Mouse (Mus musculus) heart, postnatal 0 days (tissue): ENCODE data around the gene Gabbr2. TPM values are rescaled to one million over a fixed set of nuclear protein-coding genes. Genes with fewer than 3 reads are reported as not detected.

Experiments
- ATAC-seq: fragments of 200-750 bp; cut with Nextera tagmentation; 2 replicates; pipeline ENCODE4 v1.8.0; 2017; ENCODE audit warnings: low read depth, moderate number of reproducible peaks, moderate library complexity; ENCODE audit not compliant: insufficient read depth
- DNase-seq: peaks from one replicate; pipeline ENCODE4 v3.0.0-alpha.2; 2016; ENCODE audit warnings: low spot score
- H3K27ac ChIP-seq: fragments of 300-500 bp; sonication (generic); 2 replicates; pipeline ENCODE4 v1.5.1; 2014; ENCODE audit warnings: low read depth, mild to moderate bottlenecking
- H3K27me3 ChIP-seq: fragments of 300-500 bp; sonication (generic); 2 replicates; pipeline ENCODE4 v1.6.1; 2014; ENCODE audit warnings: low read length, mixed read lengths; ENCODE audit not compliant: control insufficient read depth, insufficient read depth
- H3K36me3 ChIP-seq: fragments of 300-500 bp; sonication (generic); replicated peaks from 2 replicates; pipeline ENCODE4 v1.6.1; 2014; ENCODE audit warnings: low read length, mixed read lengths; ENCODE audit not compliant: control insufficient read depth, insufficient read depth
- H3K4me1 ChIP-seq: fragments of 300-500 bp; sonication (generic); 2 replicates; pipeline ENCODE4 v1.6.1; 2014; ENCODE audit warnings: antibody characterized with exemption; ENCODE audit not compliant: control insufficient read depth, insufficient read depth
- H3K4me2 ChIP-seq: fragments of 300-500 bp; sonication (generic); 2 replicates; pipeline ENCODE4 v1.6.1; 2014; ENCODE audit warnings: low read depth, mild to moderate bottlenecking, low read length, moderate library complexity
- H3K4me3 ChIP-seq: fragments of 300-500 bp; sonication (generic); 2 replicates; pipeline ENCODE4 v1.5.1; 2014; ENCODE audit warnings: low read depth, low read length
- H3K9ac ChIP-seq: fragments of 300-500 bp; sonication (generic); replicated peaks from 2 replicates; pipeline ENCODE4 v1.6.1; 2014; ENCODE audit warnings: low read depth, low read length, mixed read lengths
- H3K9me3 ChIP-seq: fragments of 300-500 bp; sonication (generic); replicated peaks from 2 replicates; pipeline ENCODE4 v1.6.1; 2016; ENCODE audit warnings: low read length; ENCODE audit not compliant: control insufficient read depth
- CTCF ChIP-seq: IDR thresholded peaks from 2 replicates; pipeline ENCODE4 v1.5.1; 2016; ENCODE audit warnings: antibody characterized with exemption, control low read depth, low read depth
- EP300 ChIP-seq: IDR thresholded peaks from 2 replicates; pipeline ENCODE4 v1.6.1; 2016; ENCODE audit warnings: antibody characterized with exemption, low read depth
- WGBS: fragments of 180-500 bp; shearing (Covaris S2); extraction: QIAGEN DNeasy Blood & Tissue Kit; methylation state at CpG from one replicate; pipeline ENCODE4 v1.1.7; 2014; 5-methylcytosine and 5-hydroxymethylcytosine counted together
- polyA plus RNA-seq: library from polyadenylated mRNA; unstranded; fragments of >200 nt; fragmentation: Nextera tagmentation; extraction: Ambion mirVana; gene quantifications from 2 replicates; pipeline ENCODE4 v1.2.1, GENCODE M21; 2015
- total RNA-seq: library from RNA; depleted of rRNA; stranded (reverse); fragments of >200 nt; gene quantifications from 2 replicates; pipeline ENCODE4 v1.2.3, GENCODE M21; 2014; ENCODE audit warnings: low replicate concordance

The Gabbr2 gene
- total and polyA plus RNA-seq, 2 experiments from 2014 or later, result 0.07 TPM; not detected in 1

DNA sequence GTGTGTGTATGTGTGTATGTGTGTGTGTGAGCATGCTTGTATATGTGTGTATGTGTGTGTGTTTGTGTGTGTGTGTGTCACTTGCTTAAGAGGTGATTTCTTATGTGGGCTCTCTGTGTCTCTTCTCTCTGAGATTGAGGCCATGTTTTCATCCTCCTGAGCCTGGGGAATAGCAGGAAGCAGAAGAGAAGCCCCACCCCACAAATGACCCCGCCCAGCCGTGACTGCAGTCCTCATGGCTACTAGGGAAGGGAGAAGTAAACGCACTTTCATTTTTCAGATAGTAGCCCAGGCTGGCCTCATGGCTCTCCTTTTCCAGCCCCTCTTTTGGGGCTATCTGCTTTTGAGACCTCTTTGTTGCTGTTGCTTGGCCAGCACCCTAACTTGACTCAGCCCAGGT, 315.0 kb downstream of the Gabbr2 start:
- no peak overlapping the region for H3K9ac ChIP-seq
- DNase-seq (no peak), ATAC-seq (no peak)
- H3K4me1 ChIP-seq, result no peaks in the 10 kb centered on the region
- TF ChIP-seq EP300, result no peak
- no peak for TF ChIP-seq CTCF
- no peaks in the 10 kb centered on the region for H3K27me3 ChIP-seq
- WGBS, result 58% methylated on average over 3 of the region's 3 CpGs
- H3K27ac ChIP-seq, result no peak overlapping the region
- H3K9me3 ChIP-seq, result no peaks in the 10 kb centered on the region
- no peaks in the 10 kb centered on the region for H3K36me3 ChIP-seq
- no peak overlapping the region for H3K4me3 ChIP-seq
- no peak overlapping the region for H3K4me2 ChIP-seq

DNA sequence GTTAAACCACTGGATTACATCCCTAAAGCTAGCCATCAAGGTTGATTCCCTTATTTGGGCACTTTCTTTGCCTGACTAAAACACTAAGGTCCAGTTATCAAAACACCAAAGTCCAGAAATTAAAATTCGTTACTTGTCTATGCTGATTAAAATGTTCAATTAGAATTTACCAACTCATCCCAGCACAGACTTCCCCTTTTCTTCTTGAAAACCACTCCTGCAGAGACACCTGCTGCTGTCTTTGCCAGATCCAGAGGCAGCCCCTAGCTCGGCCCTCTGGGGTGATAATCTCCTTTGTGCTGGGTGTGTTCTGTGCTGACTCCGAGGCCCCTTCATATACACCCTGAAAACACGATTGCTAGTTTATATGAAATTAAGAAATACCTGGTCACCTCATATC, 315.7 kb downstream of the Gabbr2 start:
- Histone ChIP-seq H3K4me2 (no peak overlapping the region), H3K9me3 (no peaks in the 10 kb centered on the region), H3K4me3 (no peak overlapping the region), H3K27me3 (no peaks in the 10 kb centered on the region), H3K9ac (no peak overlapping the region), H3K27ac (no peak overlapping the region), H3K4me1 (no peaks in the 10 kb centered on the region), H3K36me3 (no peaks in the 10 kb centered on the region)
- WGBS, result 39% methylated on average over 4 of the region's 4 CpGs
- TF ChIP-seq EP300, result no peak
- DNase-seq (no peak), ATAC-seq (no peak)

GRCm38 (mm10) chr4:46675272-46675785, 316.3 kb downstream of the Gabbr2 start:
- ATAC-seq, result no peak
- Histone ChIP-seq H3K4me1 (no peaks in the 10 kb centered on the region), H3K9ac (no peak overlapping the region), H3K9me3 (no peaks in the 10 kb centered on the region), H3K27ac (no peak overlapping the region), H3K27me3 (no peaks in the 10 kb centered on the region), H3K36me3 (no peaks in the 10 kb centered on the region), H3K4me2 (no peak overlapping the region), H3K4me3 (no peak overlapping the region)
- no peak for DNase-seq
- 73% methylated on average over 11 of the region's 11 CpGs for WGBS
- TF ChIP-seq CTCF (no peak), EP300 (no peak)

- Histone ChIP-seq H3K4me2 (no peak overlapping the region), H3K27me3 (no peaks in the 10 kb centered on the region), H3K9me3 (no peaks in the 10 kb centered on the region), H3K27ac (peak overlapping the region; percentile 18), H3K36me3 (no peaks in the 10 kb centered on the region), H3K4me3 (no peak overlapping the region), H3K9ac (no peak overlapping the region), H3K4me1 (peaks cover 19% of the 10 kb centered on the region)
- DNase-seq (peak; percentile 21), ATAC-seq (peak; percentile 50)
- 32% methylated on average over 11 of the region's 11 CpGs for WGBS
- TF ChIP-seq CTCF, result no peak
- no peak for TF ChIP-seq EP300
These were observed 323.1 kb downstream of the Gabbr2 start for GRCm38 (mm10) chr4:46668620-46669019.

DNA sequence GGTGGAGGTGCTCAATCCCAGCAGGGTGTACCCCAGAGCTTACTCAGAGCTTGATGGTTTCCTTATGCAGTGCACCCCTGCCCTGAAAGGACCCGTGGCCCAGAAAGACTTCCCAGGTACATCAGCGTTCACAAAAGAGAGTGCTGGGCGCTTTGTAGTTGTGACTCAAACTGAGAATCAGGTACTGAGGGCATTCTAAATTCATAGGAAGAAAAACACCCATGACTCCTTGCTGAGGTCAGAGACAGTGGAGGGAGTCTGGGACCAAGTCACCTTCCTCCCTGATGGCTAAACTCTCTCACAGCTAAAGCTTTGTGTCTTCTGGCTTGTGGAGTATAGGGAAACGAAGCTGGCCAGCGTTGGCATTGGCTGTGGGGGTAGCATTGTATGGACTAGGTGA, 325.3 kb downstream of the Gabbr2 start:
- H3K36me3 ChIP-seq, result no peaks in the 10 kb centered on the region
- no peaks in the 10 kb centered on the region for H3K27me3 ChIP-seq
- H3K27ac ChIP-seq, result no peak overlapping the region
- no peaks in the 10 kb centered on the region for H3K9me3 ChIP-seq
- no peak overlapping the region for H3K4me2 ChIP-seq
- no peak overlapping the region for H3K4me3 ChIP-seq
- no peak overlapping the region for H3K9ac ChIP-seq
- ATAC-seq (no peak), DNase-seq (no peak)
- peaks cover 19% of the 10 kb centered on the region for H3K4me1 ChIP-seq
- TF ChIP-seq CTCF (no peak), EP300 (no peak)
- WGBS, result 72% methylated on average over 5 of the region's 5 CpGs

GRCm38 (mm10) chr4:46665371-46665774, 326.3 kb downstream of the Gabbr2 start:
- peak overlapping the region; percentile 65 for H3K27ac ChIP-seq
- WGBS, result 5% methylated on average over 8 of the region's 8 CpGs
- H3K9ac ChIP-seq, result no peak overlapping the region
- no peaks in the 10 kb centered on the region for H3K9me3 ChIP-seq
- no peak overlapping the region for H3K4me3 ChIP-seq
- no peaks in the 10 kb centered on the region for H3K36me3 ChIP-seq
- peak overlapping the region; percentile 61; the same call in 1 of the 2 replicates for H3K4me2 ChIP-seq
- DNase-seq, result no peak
- no peak for TF ChIP-seq EP300
- TF ChIP-seq CTCF, result peak; percentile 29; the same call in 1 of the 2 replicates
- H3K27me3 ChIP-seq, result 0 out of 2 replicates have a peak, but pooled peaks cover 1% of the 10 kb centered on the region
- 0 out of 2 replicates have a peak, but pooled peaks have one; percentile 10 for ATAC-seq
- H3K4me1 ChIP-seq, result peaks cover 19% of the 10 kb centered on the region
